Mouse (Mus musculus): ENCODE data around the gene Rab44. TPM values are rescaled to one million over a fixed set of nuclear protein-coding genes. Genes with fewer than 3 reads are reported as not detected.
"Not testable (repeated sequence)": the region's sequence is repeated elsewhere in the genome, so short reads cannot be mapped to it uniquely, and the experiment has no call there.

Gene Rab44
- polyA plus RNA-seq (2021) = 0.04 TPM

- no peak for ATAC-seq
- CTCF ChIA-PET = no interaction called here
- no peaks in the 10 kb centered on the region for H3K27me3 ChIP-seq
Observed at GRCm38 (mm10) chr17:29113591-29114352, at the start of gene Rab44. TSS of gene Rab44 (plus strand) at chr17:29114145.

GRCm38 (mm10) chr17:29065245-29065940 lies 48.6 kb upstream of the Rab44 start:
- CTCF ChIA-PET = interaction anchor here (1.3 kb wide), 1 partner anchor 16 kb away, joined by 3 read pairs; no protein-coding TSS in a partner anchor
- POLR2A ChIA-PET = interaction anchor here (0.6 kb wide), 1 partner anchor 23 kb away, joined by 4 read pairs; no protein-coding TSS in a partner anchor
- H3K27me3 ChIP-seq = no peaks in the 10 kb centered on the region
- no peak for TF ChIP-seq CTCF (IDR thresholded peaks at IDR 0.05)
- DNase-seq (ENCODE audit: low read depth, low spot score) = no peak
- in situ Hi-C loops (cut with MboI; ENCODE audit: low pct_unique_long_range_greater_than_20kb) = no loop called here
- ATAC-seq = no peak

More at GRCm38 (mm10) chr17:29113591-29114352, at the start of gene Rab44:
- in situ Hi-C loops (cut with MboI; ENCODE audit: low pct_unique_long_range_greater_than_20kb) = no loop called here
- POLR2A ChIA-PET = no interaction called here
- DNase-seq (ENCODE audit: low read depth, low spot score) = no peak
- no peak for TF ChIP-seq CTCF (IDR thresholded peaks at IDR 0.05)

GRCm38 (mm10) chr17:29065971-29066370 lies 48.0 kb upstream of the Rab44 start:
- no peak for TF ChIP-seq CTCF (IDR thresholded peaks at IDR 0.05)
- POLR2A ChIA-PET = no interaction called here
- ATAC-seq (no peak), DNase-seq (ENCODE audit: low read depth, low spot score) (no peak)
- no peaks in the 10 kb centered on the region for H3K27me3 ChIP-seq
- in situ Hi-C loops (cut with MboI; ENCODE audit: low pct_unique_long_range_greater_than_20kb) = no loop called here
- CTCF ChIA-PET = interaction anchor here (1.3 kb wide), 1 partner anchor 17 kb away, joined by 3 read pairs; no protein-coding TSS in a partner anchor

- H3K27me3 ChIP-seq; POLR2A ChIA-PET; ATAC-seq; DNase-seq (ENCODE audit: low read depth, low spot score); in situ Hi-C loops (cut with MboI; ENCODE audit: low pct_unique_long_range_greater_than_20kb): not testable (repeated sequence)
- CTCF ChIA-PET = interaction anchor here (1.2 kb wide), 1 partner anchor 28 kb away, joined by 3 read pairs; no protein-coding TSS in a partner anchor
Observed at GRCm38 (mm10) chr17:29067416-29067815, 46.5 kb upstream of the Rab44 start.

GRCm38 (mm10) chr17:29067847-29068246 lies 46.1 kb upstream of the Rab44 start:
- ATAC-seq = no peak
- no peak for TF ChIP-seq CTCF (IDR thresholded peaks at IDR 0.05)
- ChIA-PET POLR2A (no interaction called here), CTCF (interaction anchor here (1.2 kb wide), 1 partner anchor 27 kb away, joined by 3 read pairs; no protein-coding TSS in a partner anchor)
- in situ Hi-C loops (cut with MboI; ENCODE audit: low pct_unique_long_range_greater_than_20kb) = no loop called here
- no peaks in the 10 kb centered on the region for H3K27me3 ChIP-seq
- no peak for DNase-seq (ENCODE audit: low read depth, low spot score)

- no peak for DNase-seq (ENCODE audit: low read depth, low spot score)
- CTCF ChIA-PET = interaction anchor here (1.4 kb wide), 1 partner anchor 10 kb away, joined by 4 read pairs; no protein-coding TSS in a partner anchor
- TF ChIP-seq CTCF (IDR thresholded peaks at IDR 0.05) = no peak
- POLR2A ChIA-PET = interaction anchor here (0.9 to 1.5 kb wide), 2 partner anchors 10 to 12 kb away, joined by 3 to 4 read pairs; no protein-coding TSS in a partner anchor
- in situ Hi-C loops (cut with MboI; ENCODE audit: low pct_unique_long_range_greater_than_20kb) = no loop called here
- no peaks in the 10 kb centered on the region for H3K27me3 ChIP-seq
- no peak for ATAC-seq
Observed at GRCm38 (mm10) chr17:29069063-29069462, 44.9 kb upstream of the Rab44 start.

GRCm38 (mm10) chr17:29071820-29072219 lies 42.1 kb upstream of the Rab44 start:
- DNase-seq (ENCODE audit: low read depth, low spot score) (no peak), ATAC-seq (no peak)
- no peaks in the 10 kb centered on the region for H3K27me3 ChIP-seq
- CTCF ChIA-PET = no interaction called here
- no peak for TF ChIP-seq CTCF (IDR thresholded peaks at IDR 0.05)
- in situ Hi-C loops (cut with MboI; ENCODE audit: low pct_unique_long_range_greater_than_20kb) = no loop called here
- POLR2A ChIA-PET = interaction anchor here (1.2 kb wide), 1 partner anchor 19 kb away, joined by 4 read pairs; the partner anchor contains the start of gene Cdkn1a

- DNase-seq (ENCODE audit: low read depth, low spot score) (no peak), ATAC-seq (no peak)
- ChIA-PET POLR2A (interaction anchor here (1.2 kb wide), 1 partner anchor 18 kb away, joined by 4 read pairs; the partner anchor contains the start of gene Cdkn1a), CTCF (no interaction called here)
- TF ChIP-seq CTCF (IDR thresholded peaks at IDR 0.05) = no peak
- H3K27me3 ChIP-seq = no peaks in the 10 kb centered on the region
- in situ Hi-C loops (cut with MboI; ENCODE audit: low pct_unique_long_range_greater_than_20kb) = no loop called here
Observed at GRCm38 (mm10) chr17:29072701-29073307, 41.1 kb upstream of the Rab44 start.

- no peaks in the 10 kb centered on the region for H3K27me3 ChIP-seq
- TF ChIP-seq CTCF (IDR thresholded peaks at IDR 0.05) = no peak
- in situ Hi-C loops (cut with MboI; ENCODE audit: low pct_unique_long_range_greater_than_20kb) = no loop called here
Observed at GRCm38 (mm10) chr17:29073313-29073712, 40.6 kb upstream of the Rab44 start.

GRCm38 (mm10) chr17:29074085-29074484 lies 39.9 kb upstream of the Rab44 start:
- no peaks in the 10 kb centered on the region for H3K27me3 ChIP-seq
- in situ Hi-C loops (cut with MboI; ENCODE audit: low pct_unique_long_range_greater_than_20kb) = no loop called here
- ChIA-PET POLR2A (no interaction called here), CTCF (no interaction called here)
- DNase-seq (ENCODE audit: low read depth, low spot score) (no peak), ATAC-seq (no peak)
- no peak for TF ChIP-seq CTCF (IDR thresholded peaks at IDR 0.05)

More at GRCm38 (mm10) chr17:29073313-29073712, 40.6 kb upstream of the Rab44 start:
- CTCF ChIA-PET = no interaction called here
- no peak for ATAC-seq
- POLR2A ChIA-PET = no interaction called here
- no peak for DNase-seq (ENCODE audit: low read depth, low spot score)

Measured in Patski (cell line).